In the genomic region with DNA sequence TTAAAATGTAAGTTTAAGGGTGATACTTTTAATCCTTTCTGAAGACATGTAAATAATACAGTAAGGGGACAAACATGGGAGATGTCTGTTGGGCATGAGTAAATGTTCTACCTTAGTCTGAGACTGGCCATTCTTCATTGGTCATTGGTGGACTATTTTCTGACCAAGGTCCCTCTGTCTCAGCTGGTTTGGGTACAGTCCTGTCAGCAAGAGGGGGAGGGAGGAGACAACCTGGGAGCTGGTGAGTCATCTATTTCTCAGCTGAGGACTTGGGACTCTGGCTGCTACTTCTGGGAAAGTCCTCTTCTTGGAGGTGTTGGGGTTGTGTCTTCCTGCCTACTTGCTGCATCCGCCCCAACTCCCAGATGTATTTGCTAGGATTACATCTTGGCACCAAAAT, we compare ENCODE assay signal across 22 mouse cellular contexts. TPM values are rescaled to one million over a fixed set of nuclear protein-coding genes. Genes with fewer than 3 reads are reported as not detected.
DNase-seq lines count a peak whose midpoint lies in the region; ATAC-seq and TF ChIP-seq lines count a peak whose summit lies in the region.
"Had no signal": no experiment of that assay in that cellular context is flagged by ENCODE, and none has a peak within 500 bp of the region (broad histone marks: within the 10 kb centered on the region; RNA-seq: fewer than 3 reads in every experiment).

No protein-coding gene starts in this region.

- no peak overlapping the region for H3K27ac ChIP-seq in intestine, postnatal 0 days (ENCODE audit: low read depth, low read length)
- no peak overlapping the region for H3K27ac ChIP-seq in intestine, embryonic 15.5 days
- H3K27ac ChIP-seq in kidney, embryonic 14.5 days (ENCODE audit: low read depth, low read length) = no peak overlapping the region
- H3K27ac ChIP-seq in forebrain, embryonic 15.5 days (replicated peaks) = no peak overlapping the region
- H3K27ac ChIP-seq: embryonic facial prominence, embryonic 12.5 days; heart, adult 2 months; heart, embryonic 15.5 days; hindbrain, embryonic 13.5 days had no signal

- no peaks in the 10 kb centered on the region for H3K36me3 ChIP-seq in intestine, postnatal 0 days (ENCODE audit: control insufficient read depth, insufficient read depth)
- H3K36me3 ChIP-seq in intestine, embryonic 15.5 days = no peaks in the 10 kb centered on the region
- H3K36me3 ChIP-seq in kidney, embryonic 14.5 days (ENCODE audit: control insufficient read depth, insufficient read depth, low read length) = no peaks in the 10 kb centered on the region
- no peaks in the 10 kb centered on the region for H3K36me3 ChIP-seq in forebrain, embryonic 15.5 days
- H3K36me3 ChIP-seq: embryonic facial prominence, embryonic 12.5 days; heart, embryonic 15.5 days; hindbrain, embryonic 13.5 days had no signal

- H3K4me3 ChIP-seq in intestine, postnatal 0 days (ENCODE audit: low read depth, low read length) = no peak overlapping the region
- H3K4me3 ChIP-seq in intestine, embryonic 15.5 days (replicated peaks) = no peak overlapping the region
- no peak overlapping the region for H3K4me3 ChIP-seq in kidney, embryonic 14.5 days (ENCODE audit: low read length)
- H3K4me3 ChIP-seq in forebrain, embryonic 15.5 days = no peak overlapping the region
- H3K4me3 ChIP-seq: embryonic facial prominence, embryonic 12.5 days; heart, adult 2 months; heart, embryonic 15.5 days; hindbrain, embryonic 13.5 days had no signal

- 0 out of 2 replicates have a peak, but pooled peaks cover 4% of the 10 kb centered on the region for H3K27me3 ChIP-seq in intestine, postnatal 0 days (replicated peaks; ENCODE audit: control insufficient read depth, insufficient read depth, low read length)
- H3K27me3 ChIP-seq in intestine, embryonic 15.5 days (replicated peaks) = 0 out of 2 replicates have a peak, but pooled peaks cover 2% of the 10 kb centered on the region
- peaks cover 3% of the 10 kb centered on the region; the same call in 1 of the 2 replicates for H3K27me3 ChIP-seq in kidney, embryonic 14.5 days (ENCODE audit: control insufficient read depth, insufficient read depth, low read length)
- H3K27me3 ChIP-seq in forebrain, embryonic 15.5 days = 0 out of 2 replicates have a peak, but pooled peaks cover 4% of the 10 kb centered on the region

- H3K4me2 ChIP-seq in intestine, postnatal 0 days (replicated peaks; ENCODE audit: low read depth) = no peak overlapping the region
- no peak overlapping the region for H3K4me2 ChIP-seq in intestine, embryonic 15.5 days (replicated peaks)
- H3K4me2 ChIP-seq in kidney, embryonic 14.5 days (replicated peaks; ENCODE audit: low read depth, low read length) = no peak overlapping the region
- H3K4me2 ChIP-seq in forebrain, embryonic 15.5 days (replicated peaks) = no peak overlapping the region
- H3K4me2 ChIP-seq: embryonic facial prominence, embryonic 12.5 days; heart, embryonic 11.5 days; heart, embryonic 15.5 days; hindbrain, embryonic 13.5 days had no signal

- H3K9me3 ChIP-seq in intestine, postnatal 0 days (ENCODE audit: control insufficient read depth) = no peaks in the 10 kb centered on the region
- no peaks in the 10 kb centered on the region for H3K9me3 ChIP-seq in intestine, embryonic 15.5 days
- H3K9me3 ChIP-seq in kidney, embryonic 14.5 days (ENCODE audit: control insufficient read depth, low read length) = no peaks in the 10 kb centered on the region
- no peaks in the 10 kb centered on the region for H3K9me3 ChIP-seq in forebrain, embryonic 15.5 days
- H3K9me3 ChIP-seq: embryonic facial prominence, embryonic 12.5 days; heart, embryonic 15.5 days; hindbrain, embryonic 13.5 days had no signal

- ATAC-seq in intestine, postnatal 0 days = peak; percentile 67
- no peak for ATAC-seq in intestine, embryonic 15.5 days
- ATAC-seq in kidney, embryonic 14.5 days (ENCODE audit: low FRiP score, low TSS enrichment) = no peak
- ATAC-seq in forebrain, embryonic 15.5 days (replicated peaks) = no peak
- ATAC-seq: forebrain, postnatal 0 days had no signal

- H3K9ac ChIP-seq in intestine, postnatal 0 days (ENCODE audit: low read depth, low read length) = no peak overlapping the region
- H3K9ac ChIP-seq in intestine, embryonic 15.5 days = no peak overlapping the region
- H3K9ac ChIP-seq in kidney, embryonic 14.5 days (ENCODE audit: low read depth, low read length) = no peak overlapping the region
- no peak overlapping the region for H3K9ac ChIP-seq in forebrain, embryonic 15.5 days (replicated peaks)
- H3K9ac ChIP-seq: embryonic facial prominence, embryonic 12.5 days; forebrain, postnatal 0 days; heart, embryonic 15.5 days; hindbrain, embryonic 13.5 days had no signal

- 0 out of 2 replicates have a peak, but pooled peaks cover 10% of the 10 kb centered on the region for H3K4me1 ChIP-seq in intestine, postnatal 0 days (replicated peaks; ENCODE audit: control insufficient read depth, insufficient read depth, low read length)
- peaks cover 11% of the 10 kb centered on the region; the same call in 1 of the 2 replicates for H3K4me1 ChIP-seq in intestine, embryonic 15.5 days (replicated peaks)
- H3K4me1 ChIP-seq in kidney, embryonic 14.5 days (ENCODE audit: control insufficient read depth, insufficient read depth, low read length) = peaks cover 7% of the 10 kb centered on the region; the same call in 1 of the 2 replicates
- H3K4me1 ChIP-seq in forebrain, embryonic 15.5 days = peaks cover 13% of the 10 kb centered on the region

- peak; percentile 85 for DNase-seq in kidney, adult 9 months
- peak; percentile 41 for DNase-seq in 3T3-L1 (ENCODE audit: low read depth, low spot score)
- DNase-seq in kidney, postnatal 36 days = peak; percentile 59 to 77
- no peak for DNase-seq in urinary bladder, adult 2 months (ENCODE audit: low spot score)
- DNase-seq: adrenal gland, postnatal 10 days; cerebellum, adult 11-12 months; cerebellum, adult 9-10 months; cerebellum, postnatal 25 days; forebrain, postnatal 0 days; gastrocnemius, postnatal 14 days; heart, adult 2 months; heart, postnatal 14 days had no signal

- 69% methylated on average over 1 of the region's 1 CpGs for WGBS in intestine, postnatal 0 days
- 88% methylated on average over 1 of the region's 1 CpGs for WGBS in intestine, embryonic 15.5 days
- 86% methylated on average over 1 of the region's 1 CpGs for whole genome bisulfite sequencing in kidney, embryonic 14.5 days
- 91% methylated on average over 1 of the region's 1 CpGs for WGBS in forebrain, embryonic 15.5 days

- no peak for TF ChIP-seq CTCF in intestine, postnatal 0 days (IDR thresholded peaks at IDR 0.05; ENCODE audit: low read depth)

RNA-seq across cellular contexts. Expression of a gene that starts 3.1 kb away (rescaled TPM):
- polyA plus RNA-seq in intestine, postnatal 0 days (2015; fragmentation: Nextera tagmentation; extraction: Ambion mirVana) = 1.3 TPM in 2 replicates
- polyA plus RNA-seq in intestine, embryonic 15.5 days (2015; fragmentation: Nextera tagmentation; extraction: Ambion mirVana) = 5.2 and 7.1 TPM in 2 replicates
- polyA plus RNA-seq in kidney, embryonic 14.5 days (2014; fragmentation: Nextera tagmentation; extraction: Ambion mirVana) = 0.23 and 0.61 TPM in 2 replicates
- 19.6 and 24.0 TPM in 2 replicates for polyA plus RNA-seq in forebrain, embryonic 15.5 days (2015; fragmentation: Nextera tagmentation; extraction: Ambion mirVana)
- polyA plus RNA-seq in urinary bladder, adult 2 months (2012; rRNA removed) = 31.2 and 34.1 TPM in 2 replicates
- polyA plus RNA-seq: heart, embryonic 11.5 days had no signal

RNA-seq across cellular contexts. Expression of a gene that starts 14.4 kb away (rescaled TPM):
- polyA plus RNA-seq in intestine, postnatal 0 days (2015; fragmentation: Nextera tagmentation; extraction: Ambion mirVana) = 21.8 and 24.3 TPM in 2 replicates
- 20.9 and 22.5 TPM in 2 replicates for polyA plus RNA-seq in intestine, embryonic 15.5 days (2015; fragmentation: Nextera tagmentation; extraction: Ambion mirVana)
- 7.1 and 13.3 TPM in 2 replicates for polyA plus RNA-seq in kidney, embryonic 14.5 days (2014; fragmentation: Nextera tagmentation; extraction: Ambion mirVana)
- 30.2 and 31.1 TPM in 2 replicates for polyA plus RNA-seq in forebrain, embryonic 15.5 days (2015; fragmentation: Nextera tagmentation; extraction: Ambion mirVana)
- polyA plus RNA-seq in urinary bladder, adult 2 months (2012; rRNA removed) = 15.9 and 17.9 TPM in 2 replicates

RNA-seq across cellular contexts. Expression of a gene that starts 37.0 kb away (rescaled TPM):
- polyA plus RNA-seq in intestine, postnatal 0 days (2015; fragmentation: Nextera tagmentation; extraction: Ambion mirVana) = 145 and 148 TPM in 2 replicates
- polyA plus RNA-seq in intestine, embryonic 15.5 days (2015; fragmentation: Nextera tagmentation; extraction: Ambion mirVana) = 96.1 and 108 TPM in 2 replicates
- 23.6 and 38.1 TPM in 2 replicates for polyA plus RNA-seq in kidney, embryonic 14.5 days (2014; fragmentation: Nextera tagmentation; extraction: Ambion mirVana)
- polyA plus RNA-seq in forebrain, embryonic 15.5 days (2015; fragmentation: Nextera tagmentation; extraction: Ambion mirVana) = 0.31 and 0.56 TPM in 2 replicates
- polyA plus RNA-seq in urinary bladder, adult 2 months (2012; rRNA removed) = 157 and 160 TPM in 2 replicates

RNA-seq across cellular contexts. Expression of a gene that starts 44.4 kb away (rescaled TPM):
- 78.7 and 84.7 TPM in 2 replicates for polyA plus RNA-seq in intestine, postnatal 0 days (2015; fragmentation: Nextera tagmentation; extraction: Ambion mirVana)
- 15.2 and 18.1 TPM in 2 replicates for polyA plus RNA-seq in intestine, embryonic 15.5 days (2015; fragmentation: Nextera tagmentation; extraction: Ambion mirVana)
- 0.28 and 0.94 TPM in 2 replicates for polyA plus RNA-seq in kidney, embryonic 14.5 days (2014; fragmentation: Nextera tagmentation; extraction: Ambion mirVana)
- polyA plus RNA-seq in forebrain, embryonic 15.5 days (2015; fragmentation: Nextera tagmentation; extraction: Ambion mirVana) = not detected in 2 replicates
- polyA plus RNA-seq in urinary bladder, adult 2 months (2012; rRNA removed) = 0.72 and 1.4 TPM in 2 replicates
- polyA plus RNA-seq: cortical plate, adult 2 months; forebrain, embryonic 11.5 days; forebrain, postnatal 0 days; heart, adult 2 months; heart, embryonic 11.5 days; heart, embryonic 15.5 days; hindbrain, embryonic 13.5 days had no signal

RNA-seq across cellular contexts. Expression of a gene that starts 51.5 kb away (rescaled TPM):
- 3.7 and 4.1 TPM in 2 replicates for polyA plus RNA-seq in intestine, postnatal 0 days (2015; fragmentation: Nextera tagmentation; extraction: Ambion mirVana)
- 8.3 and 8.4 TPM in 2 replicates for polyA plus RNA-seq in intestine, embryonic 15.5 days (2015; fragmentation: Nextera tagmentation; extraction: Ambion mirVana)
- 4.9 and 8.3 TPM in 2 replicates for polyA plus RNA-seq in kidney, embryonic 14.5 days (2014; fragmentation: Nextera tagmentation; extraction: Ambion mirVana)
- 4.0 and 4.1 TPM in 2 replicates for polyA plus RNA-seq in forebrain, embryonic 15.5 days (2015; fragmentation: Nextera tagmentation; extraction: Ambion mirVana)
- 5.5 and 6.4 TPM in 2 replicates for polyA plus RNA-seq in urinary bladder, adult 2 months (2012; rRNA removed)

Comparison
In these comparisons a context has a peak if more than half of its experiments do, and no peak if none do; other contexts are left out.
1. RNA of a gene that starts 37.0 kb away (polyA plus RNA-seq): 157 to 160 TPM in urinary bladder, adult 2 months, 145 to 148 TPM in intestine, postnatal 0 days, 96.1 to 108 TPM in intestine, embryonic 15.5 days and 23.6 to 38.1 TPM in kidney, embryonic 14.5 days; 0.31 to 0.56 TPM in forebrain, embryonic 15.5 days; every median in the first group is over 10 times any median in the second.